Mouse (Mus musculus) bone marrow macrophage, adult 2 months (primary cell): ENCODE measurements around the gene Sestd1.

Experiments used
- CTCF ChIP-seq: IDR thresholded peaks from 2 replicates; pipeline ENCODE4 v1.5.1; 2012; ENCODE audit warnings: low read depth, mild to moderate bottlenecking, low read length, moderate library complexity
- POLR2A ChIP-seq: IDR thresholded peaks from 2 replicates; pipeline ENCODE4 v1.6.1; 2012; ENCODE audit warnings: mild to moderate bottlenecking, low read depth, low read length, borderline replicate concordance

DNA sequence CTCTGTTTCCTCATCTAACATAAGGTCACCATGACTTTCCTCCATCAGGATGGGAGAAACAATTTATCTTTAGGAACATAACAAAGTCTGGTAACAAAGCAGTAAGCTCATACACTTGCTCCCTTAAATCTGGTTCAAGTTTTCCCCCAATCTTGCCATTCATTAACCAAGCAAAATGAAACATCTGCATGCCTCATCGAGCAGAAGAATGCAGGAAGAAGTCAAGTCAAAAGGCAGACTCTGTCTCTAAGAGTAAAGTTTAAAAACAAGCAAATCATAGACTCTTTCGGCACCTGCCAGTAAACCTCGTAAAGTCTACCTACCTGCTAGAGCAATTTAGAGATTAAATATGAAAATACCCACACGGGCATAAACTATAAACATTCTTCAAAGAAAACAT, 3.1 kb downstream of the Sestd1 start:
- no peak for TF ChIP-seq CTCF
- no peak for TF ChIP-seq POLR2A
